Mouse (Mus musculus) midbrain, postnatal 0 days (tissue): ENCODE measurements around the gene Hpcal1. TPM values are rescaled to one million over a fixed set of nuclear protein-coding genes. Genes with fewer than 3 reads are reported as not detected.

Experiments used
- ATAC-seq: fragments of 200-750 bp; cut with Nextera tagmentation; 2 replicates; pipeline ENCODE4 v1.8.0; 2017; ENCODE audit warnings: moderate number of reproducible peaks, mild to moderate bottlenecking, moderate TSS enrichment, moderate library complexity; ENCODE audit not compliant: low FRiP score
- DNase-seq: peaks from one replicate; pipeline ENCODE4 v3.0.0-alpha.2; 2015; ENCODE audit warnings: low spot score
- H3K27ac ChIP-seq: fragments of 300-500 bp; sonication (generic); 2 replicates; pipeline ENCODE4 v1.5.1; 2014; ENCODE audit warnings: low read depth, mild to moderate bottlenecking, low read length, mixed read lengths
- H3K27me3 ChIP-seq: fragments of 300-500 bp; sonication (generic); 2 replicates; pipeline ENCODE4 v1.6.1; 2014; ENCODE audit warnings: low read length, control low read depth, mixed read lengths; ENCODE audit not compliant: insufficient read depth
- H3K36me3 ChIP-seq: fragments of 300-500 bp; sonication (generic); 2 replicates; pipeline ENCODE4 v1.6.1; 2014; ENCODE audit warnings: low read length, control low read depth, mixed read lengths; ENCODE audit not compliant: insufficient read depth
- H3K4me1 ChIP-seq: fragments of 300-500 bp; sonication (generic); 2 replicates; pipeline ENCODE4 v1.6.1; 2014; ENCODE audit warnings: mild to moderate bottlenecking, control low read depth, antibody characterized with exemption, low read length, mixed read lengths; ENCODE audit not compliant: insufficient read depth
- H3K4me2 ChIP-seq: fragments of 300-500 bp; sonication (generic); 2 replicates; pipeline ENCODE4 v1.6.1; 2014; ENCODE audit warnings: low read depth, mild to moderate bottlenecking, low read length, mixed read lengths; ENCODE audit not compliant: poor library complexity, severe bottlenecking
- H3K4me3 ChIP-seq: fragments of 300-500 bp; sonication (generic); 2 replicates; pipeline ENCODE4 v1.5.1; 2014; ENCODE audit warnings: low read depth, mild to moderate bottlenecking, low read length, moderate library complexity
- H3K9ac ChIP-seq: fragments of 300-500 bp; sonication (generic); replicated peaks from 2 replicates; pipeline ENCODE4 v1.6.1; 2014; ENCODE audit warnings: mild to moderate bottlenecking, low read length, moderate library complexity, mixed read lengths; ENCODE audit not compliant: poor library complexity, severe bottlenecking
- H3K9me3 ChIP-seq: fragments of 300-500 bp; sonication (generic); 2 replicates; pipeline ENCODE4 v1.6.1; 2016; ENCODE audit warnings: low read length, control low read depth
- CTCF ChIP-seq: IDR thresholded peaks from 2 replicates; pipeline ENCODE4 v1.5.1; 2016; ENCODE audit warnings: antibody characterized with exemption, mild to moderate bottlenecking
- WGBS: fragments of 180-500 bp; shearing (Covaris S2); extraction: QIAGEN DNeasy Blood & Tissue Kit; methylation state at CpG from one replicate; pipeline ENCODE4 v1.1.7; 2014; 5-methylcytosine and 5-hydroxymethylcytosine counted together
- polyA plus RNA-seq: library from polyadenylated mRNA; unstranded; fragments of >200 nt; fragmentation: Nextera tagmentation; extraction: Ambion mirVana; gene quantifications from 2 replicates; pipeline ENCODE4 v1.2.1, GENCODE M21; 2015
- total RNA-seq: library from RNA; depleted of rRNA; stranded (reverse); fragments of >200 nt; gene quantifications from 2 replicates; pipeline ENCODE4 v1.2.3, GENCODE M21; 2014; rRNA removed

Hpcal1 gene
- total RNA-seq = 75.0 and 94.0 TPM in 2 replicates
- 139 and 149 TPM in 2 replicates for polyA plus RNA-seq

GRCm38 (mm10) chr12:17690564-17691281, at the start of gene Hpcal1:
Gene Hpcal1 (plus strand): TSS chr12:17690856.
- H3K4me1 ChIP-seq = no peaks in the 10 kb centered on the region
- ATAC-seq (peak; percentile 76), DNase-seq (peak; percentile 82)
- H3K9me3 ChIP-seq = no peaks in the 10 kb centered on the region
- H3K4me2 ChIP-seq = peak within 1 kb of the TSS; percentile 96
- H3K36me3 ChIP-seq = no peaks in the 10 kb centered on the region
- H3K27ac ChIP-seq = 0 out of 2 replicates have a peak within 1 kb of the TSS, but pooled peaks have one; percentile 4
- WGBS = under 1% methylated on average over 65 of the region's 72 CpGs
- TF ChIP-seq CTCF = no peak
- peak within 1 kb of the TSS; percentile 62 for H3K4me3 ChIP-seq
- H3K9ac ChIP-seq = peak within 1 kb of the TSS; percentile 66
- no peaks in the 10 kb centered on the region for H3K27me3 ChIP-seq

GRCm38 (mm10) chr12:17641269-17641668, 49.4 kb upstream of the Hpcal1 start:
- no peaks in the 10 kb centered on the region for H3K9me3 ChIP-seq
- H3K36me3 ChIP-seq = no peaks in the 10 kb centered on the region
- TF ChIP-seq CTCF = no peak
- 82% methylated on average over 4 of the region's 4 CpGs for whole genome bisulfite sequencing
- H3K4me1 ChIP-seq = no peaks in the 10 kb centered on the region
- no peak overlapping the region for H3K27ac ChIP-seq
- no peaks in the 10 kb centered on the region for H3K27me3 ChIP-seq
- no peak for ATAC-seq
- no peak for DNase-seq
- H3K4me3 ChIP-seq = no peak overlapping the region
- H3K9ac ChIP-seq = no peak overlapping the region
- H3K4me2 ChIP-seq = no peak overlapping the region

GRCm38 (mm10) chr12:17644385-17645222, 46.1 kb upstream of the Hpcal1 start:
- Histone ChIP-seq H3K27me3 (no peaks in the 10 kb centered on the region), H3K36me3 (no peaks in the 10 kb centered on the region), H3K9ac (no peak overlapping the region), H3K4me1 (no peaks in the 10 kb centered on the region), H3K9me3 (no peaks in the 10 kb centered on the region), H3K4me2 (no peak overlapping the region), H3K27ac (no peak overlapping the region), H3K4me3 (no peak overlapping the region)
- no peak for DNase-seq
- ATAC-seq = peak; percentile 43; the same call in 1 of the 2 replicates
- TF ChIP-seq CTCF = no peak
- 74% methylated on average over 12 of the region's 12 CpGs for WGBS

DNA sequence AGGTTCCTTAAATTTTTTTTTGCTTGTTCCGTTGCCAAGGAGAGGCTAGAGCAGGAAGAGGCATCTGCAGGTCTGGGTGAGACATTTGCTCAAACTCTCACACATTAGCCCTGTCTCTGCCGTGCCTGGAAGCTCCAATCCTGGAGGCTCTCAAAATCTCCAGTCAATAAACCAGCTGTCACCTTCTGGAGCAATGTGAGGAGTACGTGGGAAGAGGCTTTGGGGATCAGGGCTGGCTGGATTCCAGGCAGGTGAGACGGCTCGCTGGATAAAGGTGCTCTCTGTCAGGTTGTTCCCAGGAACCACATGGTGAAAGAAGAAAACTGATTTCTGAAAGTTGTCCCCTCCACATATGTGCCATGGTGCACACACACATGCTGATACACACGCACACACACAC, 44.2 kb upstream of the Hpcal1 start:
- Histone ChIP-seq H3K4me3 (no peak overlapping the region), H3K9me3 (no peaks in the 10 kb centered on the region), H3K9ac (no peak overlapping the region), H3K4me2 (no peak overlapping the region), H3K27me3 (no peaks in the 10 kb centered on the region), H3K27ac (no peak overlapping the region), H3K36me3 (no peaks in the 10 kb centered on the region), H3K4me1 (no peaks in the 10 kb centered on the region)
- TF ChIP-seq CTCF = no peak
- 65% methylated on average over 6 of the region's 6 CpGs for WGBS
- no peak for ATAC-seq
- no peak for DNase-seq

GRCm38 (mm10) chr12:17651223-17652095, 39.2 kb upstream of the Hpcal1 start:
- 73% methylated on average over 7 of the region's 7 CpGs for WGBS
- TF ChIP-seq CTCF = no peak
- Histone ChIP-seq H3K27me3 (no peaks in the 10 kb centered on the region), H3K4me3 (no peak overlapping the region), H3K27ac (no peak overlapping the region), H3K4me2 (no peak overlapping the region), H3K4me1 (no peaks in the 10 kb centered on the region), H3K9ac (no peak overlapping the region), H3K9me3 (no peaks in the 10 kb centered on the region), H3K36me3 (no peaks in the 10 kb centered on the region)
- ATAC-seq = no peak
- DNase-seq = peak; percentile 46
